Mouse (Mus musculus): ENCODE measurements at regions not wholly inside any gene's neighbourhood (a gene's known extent, or its start where the extent isn't known, plus 50 kb on each side); places are given as distances from the start of the nearest gene placed in this dataset.

DNA sequence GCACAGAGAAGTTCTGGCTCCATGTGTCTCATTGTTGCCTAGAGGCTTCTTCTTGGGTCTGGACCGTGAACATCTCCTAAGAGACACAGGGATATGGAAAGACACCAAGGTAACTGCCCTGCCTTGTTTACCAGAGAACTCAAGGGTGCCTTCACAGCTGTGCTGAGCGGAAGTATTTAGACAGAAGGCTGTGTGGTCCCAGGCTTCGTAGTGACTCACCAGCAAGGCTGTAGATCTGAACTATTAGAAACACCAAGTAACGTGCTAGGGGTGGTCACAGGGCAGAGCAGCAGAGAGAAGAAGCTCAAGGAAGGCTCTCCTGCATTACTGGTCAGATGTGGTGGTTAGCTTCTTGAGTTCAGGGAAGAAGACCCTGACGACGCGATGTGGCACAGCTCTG, 51.6 kb upstream of the Lpp start:
- WGBS = 88% methylated on average over 7 of the region's 7 CpGs
- H3K36me3 ChIP-seq = no peaks in the 10 kb centered on the region
- no peaks in the 10 kb centered on the region for H3K9me3 ChIP-seq (replicated peaks)
- H3K4me3 ChIP-seq = no peak overlapping the region
- no peaks in the 10 kb centered on the region for H3K27me3 ChIP-seq (ENCODE audit: low read depth, poor library complexity, severe bottlenecking)
- H3K27ac ChIP-seq = no peak overlapping the region
- peaks cover 16% of the 10 kb centered on the region for H3K4me1 ChIP-seq
- no peak for DNase-seq (ENCODE audit: low spot score)

DNA sequence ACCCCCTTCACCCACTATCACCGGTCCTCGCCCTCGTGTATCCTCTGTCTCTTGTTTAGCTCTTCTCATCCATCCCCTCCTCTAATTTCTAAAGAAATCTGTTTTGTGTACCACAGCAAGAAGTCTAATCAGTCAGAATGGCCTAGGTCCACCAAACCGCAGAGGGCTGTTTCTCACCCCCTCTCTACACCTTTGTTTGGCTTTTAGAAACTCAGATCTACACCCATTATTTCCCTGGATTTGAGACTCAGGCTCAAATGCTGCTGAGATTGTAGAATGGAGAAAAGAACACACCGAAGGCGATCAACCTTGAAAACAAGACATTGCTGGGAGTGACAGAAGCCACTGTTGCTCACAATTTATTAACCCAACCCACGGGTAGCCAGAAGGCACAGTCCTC, 52.7 kb upstream of the Lpp start:
- Histone ChIP-seq H3K9me3 (replicated peaks) (no peaks in the 10 kb centered on the region), H3K4me3 (no peak overlapping the region), H3K4me1 (peaks cover 11% of the 10 kb centered on the region), H3K27me3 (ENCODE audit: low read depth, poor library complexity, severe bottlenecking) (no peaks in the 10 kb centered on the region), H3K36me3 (no peaks in the 10 kb centered on the region), H3K27ac (no peak overlapping the region)
- DNase-seq (ENCODE audit: low spot score) = no peak
- WGBS = 85% methylated on average over 7 of the region's 7 CpGs

DNA sequence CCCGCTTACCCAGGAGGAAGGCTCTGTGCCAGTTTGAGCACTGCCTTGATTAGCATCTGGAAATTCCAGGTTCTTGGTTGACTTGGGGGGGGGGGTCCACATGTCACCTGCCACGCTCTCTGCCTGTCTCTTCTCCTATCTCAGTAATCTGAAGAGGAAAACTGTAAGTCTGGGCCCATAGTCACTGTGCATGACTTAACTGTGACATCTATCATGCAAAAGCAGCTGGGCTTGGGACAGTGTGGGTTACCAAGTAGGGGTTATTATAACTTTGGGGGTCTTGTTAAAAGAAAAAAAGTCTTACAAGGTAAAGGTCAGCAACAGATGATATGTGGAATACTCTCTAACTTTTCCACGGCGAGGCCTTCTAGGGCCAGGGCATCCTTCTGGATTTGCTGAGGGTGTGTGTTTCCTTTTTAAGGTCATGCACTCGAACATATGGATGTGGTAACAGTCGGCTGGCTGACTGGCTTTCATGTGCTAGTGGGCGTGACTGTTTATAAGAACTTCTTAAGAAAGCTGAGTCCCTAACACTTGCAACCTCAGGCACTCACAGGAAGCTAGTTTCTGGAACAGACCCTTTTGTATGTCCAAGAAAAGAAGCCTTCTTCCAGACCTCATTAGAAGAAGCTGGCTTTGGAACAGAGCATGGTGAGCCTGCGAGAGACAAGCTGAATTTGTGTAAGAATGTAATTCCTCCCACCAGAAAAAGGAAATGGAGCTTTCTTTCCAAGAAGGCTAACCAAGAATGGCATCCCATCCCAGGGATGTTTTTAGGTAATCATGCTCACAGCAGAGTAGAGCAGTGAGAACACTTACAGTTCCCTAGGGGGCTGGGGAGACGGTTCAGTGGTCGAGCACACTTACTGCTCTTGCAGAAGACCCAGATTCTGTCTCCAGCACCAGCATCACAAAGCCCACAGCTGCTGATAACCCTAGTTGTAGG, 53.7 kb upstream of the Lpp start:
- Histone ChIP-seq H3K4me1 (peaks cover 11% of the 10 kb centered on the region), H3K27me3 (ENCODE audit: low read depth, poor library complexity, severe bottlenecking) (no peaks in the 10 kb centered on the region), H3K27ac (peak overlapping the region; percentile 46; the same call in 1 of the 2 replicates), H3K9me3 (replicated peaks) (no peaks in the 10 kb centered on the region), H3K4me3 (no peak overlapping the region), H3K36me3 (no peaks in the 10 kb centered on the region)
- DNase-seq (ENCODE audit: low spot score) = peak; percentile 42
- WGBS = 36% methylated on average over 10 of the region's 10 CpGs

DNA sequence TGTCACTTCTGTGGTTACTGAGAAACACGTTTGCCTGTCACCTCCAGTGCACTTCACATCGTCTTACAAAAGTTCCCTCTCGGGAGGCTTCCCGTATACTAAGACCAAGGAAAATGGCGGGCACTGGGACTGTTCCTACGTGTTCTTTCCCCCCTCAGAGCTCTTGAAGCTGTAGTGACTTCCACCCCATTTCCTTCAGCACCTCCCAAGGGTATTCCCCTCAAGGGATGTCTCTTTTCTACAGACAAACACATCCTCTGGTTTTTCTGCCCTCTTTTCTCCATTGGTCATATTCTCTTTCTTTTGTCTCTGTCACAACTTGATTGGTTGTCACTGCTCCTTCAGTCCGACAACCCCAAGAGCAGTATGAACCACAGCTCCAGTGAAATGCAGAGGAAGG, 54.9 kb upstream of the Lpp start:
- 92% methylated on average over 7 of the region's 7 CpGs for WGBS
- no peak overlapping the region for H3K4me3 ChIP-seq

DNA sequence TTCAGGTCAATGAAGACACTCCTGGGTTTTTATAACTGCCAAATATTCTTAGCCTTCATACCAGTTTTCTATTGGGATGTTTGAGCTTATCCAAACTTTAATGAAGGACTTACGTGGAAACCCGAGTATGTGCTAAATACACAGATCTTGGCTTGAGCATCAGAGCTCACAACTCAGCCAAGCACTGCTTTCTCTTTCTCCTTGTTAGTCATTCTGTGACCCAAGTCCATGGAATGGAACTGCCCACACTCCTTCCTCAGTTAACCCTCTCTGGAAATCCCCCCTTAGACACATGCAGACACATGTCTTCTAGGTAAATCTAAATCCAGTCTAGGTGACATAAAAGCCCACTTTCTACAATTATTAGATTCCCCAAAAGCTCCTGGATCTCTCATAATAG, 58.9 kb upstream of the Lpp start:
- WGBS = 92% methylated on average over 2 of the region's 2 CpGs
- H3K4me1 ChIP-seq = peaks cover 4% of the 10 kb centered on the region
- H3K27me3 ChIP-seq (ENCODE audit: low read depth, poor library complexity, severe bottlenecking) = no peaks in the 10 kb centered on the region
- no peak overlapping the region for H3K27ac ChIP-seq
- no peaks in the 10 kb centered on the region for H3K9me3 ChIP-seq (replicated peaks)
- H3K36me3 ChIP-seq = no peaks in the 10 kb centered on the region
- DNase-seq (ENCODE audit: low spot score) = no peak
- no peak overlapping the region for H3K4me3 ChIP-seq

More for the DNA sequence above, 54.9 kb upstream of the Lpp start:
- no peaks in the 10 kb centered on the region for H3K9me3 ChIP-seq (replicated peaks)
- no peak overlapping the region for H3K27ac ChIP-seq
- no peak for DNase-seq (ENCODE audit: low spot score)
- peaks cover 11% of the 10 kb centered on the region for H3K4me1 ChIP-seq
- no peaks in the 10 kb centered on the region for H3K36me3 ChIP-seq
- no peaks in the 10 kb centered on the region for H3K27me3 ChIP-seq (ENCODE audit: low read depth, poor library complexity, severe bottlenecking)

DNA sequence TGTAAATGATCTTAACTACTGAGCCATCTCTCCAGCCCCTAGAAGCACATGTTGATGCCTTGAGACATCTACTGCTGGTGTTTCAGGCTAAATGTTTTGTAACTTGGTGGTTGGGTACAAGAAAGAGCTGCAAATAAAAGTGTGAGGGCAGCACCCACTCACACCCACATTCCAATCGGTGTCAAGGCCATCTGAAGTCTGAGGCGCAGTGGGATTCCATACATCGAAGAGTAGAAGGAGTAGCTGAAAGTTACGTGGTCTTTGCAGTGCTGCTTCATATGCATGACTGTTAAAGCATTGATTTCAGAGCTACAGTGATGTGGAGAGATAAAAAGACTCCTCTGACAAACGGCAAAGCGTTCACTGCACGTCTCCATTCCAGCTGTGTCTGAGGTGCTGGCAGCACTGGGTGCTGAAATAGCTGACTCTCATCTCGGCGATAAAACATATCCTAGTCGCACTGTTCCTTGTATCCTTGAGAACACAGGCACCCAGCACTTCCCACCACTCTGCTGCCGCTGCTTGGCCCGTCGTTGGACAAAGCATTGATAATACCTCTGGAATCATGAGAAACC, 61.8 kb upstream of the Lpp start:
- no peaks in the 10 kb centered on the region for H3K9me3 ChIP-seq (replicated peaks)
- no peak overlapping the region for H3K27ac ChIP-seq
- H3K4me3 ChIP-seq = no peak overlapping the region
- no peaks in the 10 kb centered on the region for H3K36me3 ChIP-seq
- H3K4me1 ChIP-seq = no peaks in the 10 kb centered on the region
- WGBS = 90% methylated on average over 13 of the region's 13 CpGs
- no peak for DNase-seq (ENCODE audit: low spot score)
- H3K27me3 ChIP-seq (ENCODE audit: low read depth, poor library complexity, severe bottlenecking) = no peaks in the 10 kb centered on the region

DNA sequence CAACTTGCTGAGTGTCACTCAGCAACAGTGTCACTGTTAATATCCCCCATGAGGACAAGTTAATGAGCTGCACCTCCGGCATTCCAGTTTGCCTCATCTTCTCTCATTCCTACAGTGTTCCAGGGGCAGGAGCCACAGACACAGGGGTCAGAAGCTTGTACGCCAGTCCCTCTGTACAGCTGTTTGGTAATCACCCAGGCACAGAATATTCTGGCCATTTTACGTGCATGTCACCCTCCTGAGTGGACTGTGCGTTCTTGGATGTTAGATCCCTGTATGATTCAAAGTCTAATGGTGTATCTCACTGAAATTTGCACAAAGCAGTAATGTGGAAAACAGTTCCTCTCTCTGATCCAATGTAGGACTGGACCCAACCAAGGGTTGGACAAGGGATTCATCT, 66.7 kb upstream of the Lpp start:
- no peaks in the 10 kb centered on the region for H3K9me3 ChIP-seq (replicated peaks)
- no peak for DNase-seq (ENCODE audit: low spot score)
- H3K27ac ChIP-seq = no peak overlapping the region
- H3K27me3 ChIP-seq (ENCODE audit: low read depth, poor library complexity, severe bottlenecking) = no peaks in the 10 kb centered on the region
- WGBS = 85% methylated on average over 4 of the region's 4 CpGs
- no peak overlapping the region for H3K4me3 ChIP-seq
- H3K4me1 ChIP-seq = no peaks in the 10 kb centered on the region
- no peaks in the 10 kb centered on the region for H3K36me3 ChIP-seq

DNA sequence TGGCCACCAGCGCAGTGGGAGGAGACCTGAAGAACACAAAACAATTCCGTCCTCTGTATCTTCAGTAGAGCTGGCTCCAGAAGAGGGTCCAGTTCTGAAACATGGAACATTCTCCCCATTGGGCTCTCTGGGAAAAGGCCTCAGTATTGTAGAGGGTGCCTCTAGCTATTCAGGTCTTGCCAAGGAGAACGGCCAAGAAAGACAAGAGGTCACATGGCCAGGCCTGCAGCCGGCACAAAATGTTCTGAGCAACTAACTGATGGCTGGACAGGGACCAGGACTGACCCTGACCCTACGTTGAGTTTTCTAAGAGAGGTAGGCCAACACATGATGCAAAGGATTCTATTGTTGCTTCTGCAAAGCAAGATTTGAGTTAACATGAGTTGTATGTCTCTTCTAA, 67.3 kb upstream of the Lpp start:
- no peak for DNase-seq (ENCODE audit: low spot score)
- H3K36me3 ChIP-seq = no peaks in the 10 kb centered on the region
- H3K27ac ChIP-seq = no peak overlapping the region
- no peak overlapping the region for H3K4me3 ChIP-seq
- no peaks in the 10 kb centered on the region for H3K9me3 ChIP-seq (replicated peaks)
- 93% methylated on average over 5 of the region's 5 CpGs for WGBS
- H3K4me1 ChIP-seq = no peaks in the 10 kb centered on the region
- H3K27me3 ChIP-seq (ENCODE audit: low read depth, poor library complexity, severe bottlenecking) = no peaks in the 10 kb centered on the region

DNA sequence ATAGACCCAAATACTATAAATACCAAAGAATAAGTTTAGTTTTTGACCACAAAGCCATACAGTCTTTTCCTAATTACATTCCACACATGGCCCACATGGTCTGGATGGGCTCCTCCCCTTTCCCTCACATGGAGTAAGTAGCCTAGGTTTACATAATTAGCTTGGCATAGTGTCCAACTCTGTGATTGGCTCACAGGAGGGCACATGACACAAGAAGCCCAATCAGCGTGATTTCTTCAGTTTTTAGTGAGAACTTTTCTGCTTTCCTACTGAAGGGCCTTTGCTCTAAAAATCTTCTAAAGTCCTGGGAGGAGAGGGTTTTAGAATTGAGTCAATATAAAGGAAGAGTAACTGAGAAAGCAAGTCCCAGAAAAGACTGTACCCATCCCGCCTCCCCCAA, 68.4 kb upstream of the Lpp start:
- no peak for DNase-seq (ENCODE audit: low spot score)
- no peak overlapping the region for H3K4me3 ChIP-seq
- no peaks in the 10 kb centered on the region for H3K27me3 ChIP-seq (ENCODE audit: low read depth, poor library complexity, severe bottlenecking)
- H3K36me3 ChIP-seq = no peaks in the 10 kb centered on the region
- WGBS = 92% methylated on average over 2 of the region's 2 CpGs
- H3K4me1 ChIP-seq = no peaks in the 10 kb centered on the region
- no peaks in the 10 kb centered on the region for H3K9me3 ChIP-seq (replicated peaks)
- no peak overlapping the region for H3K27ac ChIP-seq

DNA sequence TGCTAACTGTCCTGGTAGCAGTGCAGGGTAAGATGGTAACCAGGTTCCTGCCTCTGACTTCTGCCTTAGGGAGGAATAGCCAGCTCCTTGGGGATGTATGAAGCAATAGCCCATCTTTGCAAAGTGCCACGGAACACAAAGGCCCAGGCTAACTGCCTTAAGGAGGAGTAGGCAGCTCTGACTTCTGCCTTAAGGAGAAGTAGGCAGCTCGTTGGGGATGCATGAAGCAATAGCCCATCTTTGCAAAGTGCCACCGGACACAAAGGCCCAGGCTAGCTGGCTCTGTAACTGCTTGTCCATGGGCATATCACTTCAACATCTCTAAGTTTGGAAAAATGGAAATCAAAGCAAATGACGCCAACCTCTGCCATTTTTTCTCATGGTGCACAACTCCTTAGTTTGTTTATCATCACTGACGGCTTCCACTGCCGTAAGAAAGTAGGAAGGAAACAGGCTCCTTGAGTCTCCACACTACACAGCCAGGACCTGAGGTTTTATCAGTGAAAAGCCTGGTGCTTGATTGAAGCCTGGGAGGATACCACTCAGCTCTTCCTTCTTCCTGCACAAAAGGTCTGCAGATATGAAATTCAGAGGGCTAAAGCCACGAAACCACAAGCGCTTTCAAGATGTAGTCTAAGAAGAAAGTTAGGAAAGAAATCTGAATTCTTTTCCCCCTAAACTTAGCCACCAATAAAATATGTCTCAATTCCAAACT, 74.4 kb upstream of the Lpp start:
- Histone ChIP-seq H3K9me3 (replicated peaks) (no peaks in the 10 kb centered on the region), H3K4me3 (no peak overlapping the region), H3K27me3 (ENCODE audit: low read depth, poor library complexity, severe bottlenecking) (no peaks in the 10 kb centered on the region), H3K36me3 (no peaks in the 10 kb centered on the region), H3K4me1 (no peaks in the 10 kb centered on the region), H3K27ac (no peak overlapping the region)
- 88% methylated on average over 8 of the region's 8 CpGs for WGBS
- no peak for DNase-seq (ENCODE audit: low spot score)

DNA sequence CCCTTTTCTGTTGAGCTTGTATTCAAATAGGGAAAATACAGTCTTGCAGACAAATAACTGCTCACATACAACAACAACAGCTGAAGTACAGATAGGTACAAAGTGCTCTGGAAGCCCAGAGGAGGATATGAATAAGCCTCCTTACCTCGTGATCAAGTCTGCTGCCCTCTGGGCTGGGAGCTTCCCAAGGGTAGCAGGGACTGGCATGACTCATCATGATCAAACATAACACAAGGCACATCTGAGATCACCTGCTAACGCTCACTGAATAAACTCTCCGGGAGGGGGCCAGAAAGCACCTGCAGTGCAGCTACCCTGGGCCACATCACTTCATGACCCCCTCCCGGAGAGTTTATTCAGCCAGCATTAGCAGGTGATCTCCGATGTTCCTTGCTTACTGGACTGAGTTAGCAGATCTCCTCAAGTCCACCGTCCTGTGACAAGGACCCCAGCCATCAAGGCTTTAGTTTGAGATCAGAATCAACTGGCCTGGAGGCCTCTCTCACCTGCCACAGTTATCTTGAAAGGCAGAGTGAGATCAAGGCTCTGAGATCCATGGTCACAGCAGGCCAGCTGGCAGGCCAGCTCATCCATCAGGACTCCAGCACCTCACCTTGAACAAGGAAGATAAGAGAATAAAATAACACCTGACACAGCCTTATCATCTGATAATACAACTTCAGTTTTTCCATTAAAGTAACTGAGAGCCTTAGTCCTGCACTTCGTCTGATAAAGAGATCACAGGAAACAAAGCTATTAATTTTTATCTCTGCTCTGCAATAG, 79.6 kb upstream of the Lpp start:
- no peaks in the 10 kb centered on the region for H3K4me1 ChIP-seq
- H3K27me3 ChIP-seq (ENCODE audit: low read depth, poor library complexity, severe bottlenecking) = no peaks in the 10 kb centered on the region
- no peaks in the 10 kb centered on the region for H3K36me3 ChIP-seq
- H3K4me3 ChIP-seq = no peak overlapping the region
- no peak for DNase-seq (ENCODE audit: low spot score)
- H3K9me3 ChIP-seq (replicated peaks) = no peaks in the 10 kb centered on the region
- H3K27ac ChIP-seq = no peak overlapping the region
- whole genome bisulfite sequencing = 75% methylated on average over 7 of the region's 7 CpGs

DNA sequence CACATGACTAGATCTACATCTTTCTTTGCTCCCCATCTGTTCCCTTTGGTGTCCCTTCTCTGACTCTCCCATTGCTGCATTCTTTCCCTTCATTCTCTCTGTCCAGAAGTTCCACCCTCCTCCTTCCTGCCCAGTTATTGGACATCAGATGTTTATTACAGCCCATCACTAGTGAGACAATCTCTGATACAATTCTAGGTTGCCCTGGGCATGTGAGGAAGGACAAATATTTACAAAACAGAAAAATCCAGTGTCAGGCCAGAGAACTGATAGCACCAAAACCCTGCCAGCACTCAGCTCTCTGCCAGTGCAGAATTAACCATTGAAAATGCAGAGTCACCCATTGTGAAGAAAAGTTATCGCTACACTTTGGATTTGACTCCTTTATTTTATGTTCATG, 87.9 kb upstream of the Lpp start:
- Histone ChIP-seq H3K36me3 (no peaks in the 10 kb centered on the region), H3K9me3 (replicated peaks) (no peaks in the 10 kb centered on the region), H3K4me3 (no peak overlapping the region), H3K27ac (no peak overlapping the region), H3K4me1 (no peaks in the 10 kb centered on the region), H3K27me3 (ENCODE audit: low read depth, poor library complexity, severe bottlenecking) (no peaks in the 10 kb centered on the region)
- no peak for DNase-seq (ENCODE audit: low spot score)
- WGBS = 94% methylated on average over 1 of the region's 1 CpGs
